Mouse (Mus musculus) liver, embryonic 14.5 days (tissue): ENCODE measurements around the gene Filip1l.

ENCODE experiments used
- CTCF ChIP-seq: IDR thresholded peaks from 2 replicates; pipeline ENCODE4 v1.5.1; 2016; ENCODE audit warnings: antibody characterized with exemption, low read depth, control low read depth
- EP300 ChIP-seq: IDR thresholded peaks from 2 replicates; pipeline ENCODE4 v1.6.1; 2016; ENCODE audit warnings: antibody characterized with exemption, low read depth

DNA sequence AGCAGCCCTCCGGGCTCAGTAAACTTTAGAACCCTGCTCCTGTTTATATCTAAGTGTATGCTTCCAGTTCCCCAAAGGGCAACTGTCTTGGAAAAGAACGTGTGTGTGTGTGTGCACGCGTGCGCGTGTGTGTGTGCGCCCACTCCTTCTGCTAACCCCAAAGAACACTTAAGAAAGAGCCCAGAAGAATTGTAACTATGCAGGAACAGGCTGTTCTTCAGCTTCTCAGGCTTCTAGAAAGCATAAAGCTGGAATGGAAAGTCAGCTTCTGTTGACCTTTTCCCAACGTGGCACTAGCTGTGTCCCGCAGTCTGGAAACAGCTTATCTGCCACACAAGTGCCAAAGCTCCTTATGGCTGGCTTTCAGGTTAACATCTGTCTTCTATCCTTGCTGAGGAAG lies 37.9 kb upstream of the Filip1l start:
- TF ChIP-seq CTCF, result no peak
- no peak for TF ChIP-seq EP300
